Mouse (Mus musculus) granulocyte monocyte progenitor cell, adult 5-6 weeks (primary cell): ENCODE measurements around the gene Hhipl2. TPM values are rescaled to one million over a fixed set of nuclear protein-coding genes. Genes with fewer than 3 reads are reported as not detected.

Source experiments
- ATAC-seq: replicated peaks from 2 replicates; pipeline ENCODE4 v1.8.0; 2016; ENCODE audit warnings: mild to moderate bottlenecking, moderate TSS enrichment, inconsistent platforms; ENCODE audit not compliant: poor library complexity, severe bottlenecking
- total RNA-seq, 2 experiments: library from RNA; stranded (forward) in 1 of 2; stranded (reverse) in 1 of 2; fragments of 200-712, 200-1000 nt in 1 of 2; fragments of >200 nt in 1 of 2; fragmentation: Nextera tagmentation in 1 of 2; gene quantifications; 2 replicates each; pipeline ENCODE4 v1.2.3; 2014 to 2017

The Hhipl2 gene
- total RNA-seq, 2 experiments from 2014 or later = not detected

- ATAC-seq = no peak
These were observed 35.1 kb downstream of the Hhipl2 start for GRCm38 (mm10) chr1:183453066-183453465.

Other genes starting within 250 kb of the Hhipl2 start
- 4.1 and 8.3 TPM in 2 replicates for gene Disp1, start 196.7 kb upstream of the Hhipl2 start, total RNA-seq (2014; fragmentation: Nextera tagmentation)
- 6.7 and 9.9 TPM in 2 replicates for gene Disp1, start 196.7 kb upstream of the Hhipl2 start, total RNA-seq (2017)
- 32.4 and 47.2 TPM in 2 replicates for gene Aida, start 121.6 kb upstream of the Hhipl2 start, total RNA-seq (2014; fragmentation: Nextera tagmentation)
- 42.4 and 70.1 TPM in 2 replicates for gene Aida, start 121.6 kb upstream of the Hhipl2 start, total RNA-seq (2017)
- 25.5 and 39.3 TPM in 2 replicates for gene Brox, start 120.9 kb upstream of the Hhipl2 start, total RNA-seq (2014; fragmentation: Nextera tagmentation)
- 40.3 and 40.8 TPM in 2 replicates for gene Brox, start 120.9 kb upstream of the Hhipl2 start, total RNA-seq (2017)
- 68.4 and 74.4 TPM in 2 replicates for gene Mia3, start 48.7 kb upstream of the Hhipl2 start, total RNA-seq (2014; fragmentation: Nextera tagmentation)
- gene Mia3, start 48.7 kb upstream of the Hhipl2 start, total RNA-seq (2017) = 89.9 and 152 TPM in 2 replicates
- gene Taf1a, start 29.2 kb upstream of the Hhipl2 start, total RNA-seq (2014; fragmentation: Nextera tagmentation) = 19.1 and 21.0 TPM in 2 replicates
- 22.1 and 25.3 TPM in 2 replicates for gene Taf1a, start 29.2 kb upstream of the Hhipl2 start, total RNA-seq (2017)